Mouse (Mus musculus): ENCODE results near the gene March5.

GRCm38 (mm10) chr19:37263566-37263942 is 56.2 kb downstream of the March5 start:
- TF ChIP-seq MAX (IDR thresholded peaks at IDR 0.05) = no peak
- no peak for TF ChIP-seq CTCF (IDR thresholded peaks at IDR 0.05; ENCODE audit: control insufficient read depth, insufficient read depth, insufficient read length)
- no peak for TF ChIP-seq MYOG (IDR thresholded peaks at IDR 0.05; ENCODE audit: control insufficient read depth, extremely low read depth, insufficient read length)
- no peak for TF ChIP-seq USF1 (IDR thresholded peaks at IDR 0.05; ENCODE audit: low read depth)
- no peak for TF ChIP-seq CEBPB (IDR thresholded peaks at IDR 0.05; ENCODE audit: low read depth)
